Mouse (Mus musculus) ES-E14 (cell line): ENCODE data around the gene Tmem81. TPM values are rescaled to one million over a fixed set of nuclear protein-coding genes. Genes with fewer than 3 reads are reported as not detected.

Experiments
- DNase-seq: peaks from one replicate; pipeline ENCODE4 v3.0.0-alpha.2; 2013; ENCODE audit warnings: low read depth, low spot score
- H3K27ac ChIP-seq: 2 replicates; pipeline ENCODE4 v1.5.1; 2012; ENCODE audit warnings: low read depth, mild to moderate bottlenecking, low read length, moderate library complexity, mixed read lengths; ENCODE audit not compliant: poor library complexity, insufficient read depth, severe bottlenecking
- H3K36me3 ChIP-seq: 2 replicates; pipeline ENCODE4 v1.6.1; 2012; ENCODE audit warnings: mild to moderate bottlenecking, low read length, moderate library complexity, mixed read lengths; ENCODE audit not compliant: control insufficient read depth, poor library complexity, insufficient read depth, severe bottlenecking
- H3K4me1 ChIP-seq, 2 experiments: fragments of 150-350 bp in 1 of 2; sonication (generic) in 1 of 2; 2 replicates each; pipeline ENCODE4 v1.6.1; 2012; ENCODE audit warnings: low read length in 2 of 2, mild to moderate bottlenecking in 1 of 2, mixed read lengths in 1 of 2; ENCODE audit not compliant: control insufficient read depth in 2 of 2, insufficient read depth in 2 of 2, poor library complexity in 1 of 2
- H3K4me3 ChIP-seq, 2 experiments: fragments of 150-350 bp in 1 of 2; sonication (generic) in 1 of 2; 2 replicates each; pipeline ENCODE4 v1.5.1; 2012; ENCODE audit warnings: low read length in 2 of 2, low read depth in 1 of 2, mild to moderate bottlenecking in 1 of 2, mixed read lengths in 1 of 2; ENCODE audit not compliant: insufficient read depth in 1 of 2, poor library complexity in 1 of 2, severe bottlenecking in 1 of 2
- H3K9ac ChIP-seq: 2 replicates; pipeline ENCODE4 v1.6.1; 2012; ENCODE audit warnings: low read depth, mild to moderate bottlenecking, low read length, mixed read lengths; ENCODE audit not compliant: poor library complexity, insufficient read depth, severe bottlenecking
- H3K9me3 ChIP-seq: fragments of 150-350 bp; sonication (generic); 2 replicates; pipeline ENCODE4 v1.6.1; 2012; ENCODE audit warnings: low read depth, mild to moderate bottlenecking, low read length; ENCODE audit not compliant: control insufficient read depth, insufficient read depth
- CHD2 ChIP-seq: IDR thresholded peaks from 2 replicates; pipeline ENCODE4 v1.6.1; 2014; ENCODE audit warnings: mild to moderate bottlenecking, low read depth, low read length, inconsistent platforms
- HCFC1 ChIP-seq: IDR thresholded peaks from 2 replicates; pipeline ENCODE4 v1.6.1; 2012; ENCODE audit warnings: low read length, inconsistent platforms, borderline replicate concordance; ENCODE audit not compliant: insufficient read depth
- MAFK ChIP-seq: IDR thresholded peaks from 2 replicates; pipeline ENCODE4 v1.6.1; 2014; ENCODE audit warnings: mild to moderate bottlenecking, low read depth, low read length, inconsistent platforms; ENCODE audit not compliant: insufficient read depth
- ZC3H11A ChIP-seq: IDR thresholded peaks from 2 replicates; pipeline ENCODE4 v1.6.1; 2012; ENCODE audit warnings: low read depth, mild to moderate bottlenecking, inconsistent platforms, low read length, borderline replicate concordance
- ZNF384 ChIP-seq: IDR thresholded peaks from 2 replicates; pipeline ENCODE4 v1.6.1; 2012; ENCODE audit warnings: low read depth, low read length, inconsistent platforms
- in situ Hi-C, 2 experiments: fragments of 600-800 bp; cut with MboI; formaldehyde crosslinking; loops; one replicate each; pipeline ENCODE4 v1.15.1; 2025; ENCODE audit warnings: low sequenced_read_pairs in 2 of 2, inconsistent platforms in 1 of 2; ENCODE audit not compliant: unreplicated experiment in 2 of 2
- total RNA-seq: library from RNA; depleted of rRNA; stranded (reverse); fragments of 300-350 nt; gene quantifications from 2 replicates; pipeline ENCODE4 v1.2.3, GENCODE M21; 2012

Tmem81 gene
- total RNA-seq, 1 experiment, result 4.3 TPM

DNA sequence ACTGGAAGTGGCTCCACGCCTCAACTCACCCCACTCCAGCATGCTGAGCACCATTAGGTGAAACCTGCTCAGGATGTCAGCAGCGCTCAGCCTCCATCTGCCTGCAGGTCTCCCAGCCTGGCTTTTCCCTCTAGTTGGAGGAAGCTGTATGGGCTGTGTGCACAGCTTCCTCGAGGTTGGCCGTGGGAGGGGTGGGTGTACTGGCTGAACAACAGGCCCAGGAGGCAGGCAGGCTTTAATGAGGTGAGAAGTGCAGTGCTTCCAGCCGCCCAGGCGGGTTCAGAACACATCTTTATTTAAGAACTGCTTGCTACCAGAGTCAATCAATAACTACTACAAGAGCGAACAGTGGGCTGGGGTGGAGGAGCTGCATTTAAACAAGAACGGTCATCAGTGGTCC, 5.5 kb downstream of the Tmem81 start:
- Histone ChIP-seq H3K4me1 (peaks cover 0 to 4% of the 10 kb centered on the region in 2 experiments; a peak in 1 of 4 replicates), H3K9ac (no peak overlapping the region), H3K36me3 (peaks cover 18% of the 10 kb centered on the region), H3K4me3 (no peak overlapping the region), H3K27ac (no peak overlapping the region), H3K9me3 (no peaks in the 10 kb centered on the region)
- DNase-seq, result no peak
- in situ Hi-C loops, result no loop called here
- TF ChIP-seq MAFK, result no peak
- TF ChIP-seq CHD2, result no peak
- no peak for TF ChIP-seq HCFC1

DNA sequence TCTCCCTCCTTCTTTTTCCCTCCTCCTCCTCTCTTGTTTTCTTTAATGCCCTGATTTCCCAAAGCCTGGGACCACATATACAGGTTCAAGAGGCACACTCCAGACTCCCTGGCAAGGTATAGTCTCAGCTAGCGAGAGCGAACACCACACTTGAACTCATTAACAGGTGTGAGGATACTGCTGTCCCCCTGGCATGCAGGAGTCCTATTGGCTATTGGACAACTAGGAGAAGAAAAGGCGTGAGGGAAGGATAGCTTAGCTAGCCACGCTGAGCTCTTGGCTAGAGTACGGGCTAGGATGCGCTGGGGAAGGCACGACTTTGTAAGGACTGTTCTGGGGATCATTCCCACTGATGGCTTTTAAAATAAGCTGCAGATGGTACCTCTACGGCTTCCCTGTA, 6.1 kb downstream of the Tmem81 start:
- in situ Hi-C loops, result no loop called here
- H3K9me3 ChIP-seq, result no peaks in the 10 kb centered on the region
- TF ChIP-seq MAFK (no peak), CHD2 (no peak), ZC3H11A (no peak), HCFC1 (no peak), ZNF384 (no peak)
- no peak overlapping the region for H3K9ac ChIP-seq
- no peak for DNase-seq
- H3K36me3 ChIP-seq, result peaks cover 15% of the 10 kb centered on the region
- no peak overlapping the region for H3K4me3 ChIP-seq
- H3K27ac ChIP-seq, result no peak overlapping the region
- H3K4me1 ChIP-seq, result peaks cover 0 to 4% of the 10 kb centered on the region in 2 experiments; a peak in 1 of 4 replicates

DNA sequence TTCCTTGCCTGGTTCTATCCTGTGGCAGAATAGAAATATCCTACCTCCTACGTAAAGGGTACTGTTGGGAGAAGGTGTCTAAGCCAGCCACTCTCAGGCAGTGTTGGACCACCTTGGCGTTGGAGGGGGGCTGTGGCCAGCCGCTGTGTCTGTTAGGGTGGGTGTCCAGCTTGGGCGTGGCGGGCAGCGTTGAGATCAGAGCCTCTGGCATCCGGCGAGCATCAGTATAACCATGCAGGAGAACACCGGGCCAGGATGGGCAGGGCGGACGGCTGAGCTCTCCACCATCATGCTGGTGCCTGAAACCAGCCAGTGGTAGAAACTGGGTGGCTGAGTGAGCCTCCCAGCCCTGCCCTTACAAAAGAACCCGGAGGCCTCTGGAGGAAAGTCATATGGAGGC, 9.3 kb downstream of the Tmem81 start:
- no peak overlapping the region for H3K9ac ChIP-seq
- H3K4me3 ChIP-seq, result no peak overlapping the region
- peaks cover 0 to 7% of the 10 kb centered on the region in 2 experiments; a peak in 1 of 4 replicates for H3K4me1 ChIP-seq
- no peaks in the 10 kb centered on the region for H3K9me3 ChIP-seq
- in situ Hi-C loops, result no loop called here
- DNase-seq, result no peak
- TF ChIP-seq ZNF384 (no peak), HCFC1 (no peak), MAFK (no peak), ZC3H11A (no peak), CHD2 (no peak)
- no peaks in the 10 kb centered on the region for H3K36me3 ChIP-seq
- no peak overlapping the region for H3K27ac ChIP-seq

DNA sequence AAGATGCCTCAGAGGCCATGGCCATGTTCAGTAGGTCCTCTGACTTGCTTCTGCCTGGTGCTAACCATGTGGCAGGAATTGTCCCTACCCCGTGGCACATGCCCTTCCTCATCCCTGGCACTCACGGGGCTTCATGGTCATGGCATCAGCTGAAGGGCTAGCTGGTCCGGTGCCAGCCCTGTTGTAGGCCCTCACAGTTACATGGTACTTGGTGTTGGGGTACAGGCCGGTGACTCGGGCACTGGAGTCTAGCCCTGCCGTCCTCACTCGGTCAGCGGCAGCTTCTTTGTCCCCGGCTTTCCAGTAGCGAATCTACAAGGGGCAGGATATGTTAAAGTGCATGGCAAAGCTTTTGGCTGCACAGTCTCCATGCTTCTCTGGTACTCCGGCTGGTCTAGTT, 10.7 kb downstream of the Tmem81 start:
- no peak overlapping the region for H3K27ac ChIP-seq
- no peaks in the 10 kb centered on the region for H3K36me3 ChIP-seq
- no peaks in the 10 kb centered on the region for H3K9me3 ChIP-seq
- H3K4me1 ChIP-seq, result peaks cover 0 to 10% of the 10 kb centered on the region in 2 experiments; a peak in 1 of 4 replicates
- H3K9ac ChIP-seq, result no peak overlapping the region
- no peak for TF ChIP-seq ZNF384
- no peak for TF ChIP-seq MAFK
- TF ChIP-seq ZC3H11A, result no peak
- TF ChIP-seq CHD2, result no peak
- in situ Hi-C loops, result no loop called here
- DNase-seq, result no peak
- no peak overlapping the region for H3K4me3 ChIP-seq

DNA sequence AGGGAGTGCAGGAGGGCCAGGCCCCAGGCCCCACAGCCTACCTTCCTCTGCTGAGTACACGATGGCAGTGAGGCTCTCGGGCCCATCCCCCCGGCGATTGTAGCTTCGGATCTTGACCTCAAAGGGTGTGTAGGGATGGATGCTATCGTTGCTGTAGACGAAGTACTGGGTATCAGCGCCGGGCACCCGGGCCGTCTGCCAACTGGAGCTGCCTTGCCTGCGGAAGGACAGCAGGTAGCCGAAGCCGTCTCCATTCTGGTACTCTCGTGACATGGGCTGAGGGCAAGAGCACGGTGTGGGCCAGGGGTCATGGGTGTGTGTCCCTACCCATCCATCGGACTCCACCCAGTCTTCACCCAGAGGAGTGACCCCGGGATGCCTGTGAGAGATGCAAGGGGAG, 12.6 kb downstream of the Tmem81 start:
- no peak for DNase-seq
- in situ Hi-C loops, result no loop called here
- TF ChIP-seq ZNF384, result no peak
- no peak for TF ChIP-seq MAFK
- no peak for TF ChIP-seq CHD2
- TF ChIP-seq HCFC1, result no peak
- TF ChIP-seq ZC3H11A, result no peak
- no peaks in the 10 kb centered on the region for H3K9me3 ChIP-seq
- H3K9ac ChIP-seq, result no peak overlapping the region
- no peaks in the 10 kb centered on the region; the same call in 1 of the 2 replicates for H3K36me3 ChIP-seq
- peaks cover 0 to 8% of the 10 kb centered on the region in 2 experiments; a peak in 1 of 4 replicates for H3K4me1 ChIP-seq
- no peak overlapping the region for H3K4me3 ChIP-seq
- no peak overlapping the region for H3K27ac ChIP-seq
